Mouse (Mus musculus) megakaryocyte-erythroid progenitor cell, adult 5-6 weeks (primary cell): ENCODE measurements around the gene Cisd1. TPM values are rescaled to one million over a fixed set of nuclear protein-coding genes. Genes with fewer than 3 reads are reported as not detected.

Experiments used
- ATAC-seq: replicated peaks from 2 replicates; pipeline ENCODE4 v1.8.0; 2016; ENCODE audit warnings: mild to moderate bottlenecking, inconsistent platforms; ENCODE audit not compliant: severe bottlenecking, poor library complexity, low FRiP score, low TSS enrichment
- total RNA-seq, 2 experiments: library from RNA; stranded (forward) in 1 of 2; stranded (reverse) in 1 of 2; fragments of 200-1000, 215-1000 nt in 1 of 2; fragments of >200 nt in 1 of 2; fragmentation: Nextera tagmentation in 1 of 2; gene quantifications; 2 replicates each; pipeline ENCODE4 v1.2.3; 2014 to 2017

Gene Cisd1
- total RNA-seq, 2 experiments from 2014 or later: 20.6 to 65.6 TPM

- ATAC-seq: no peak
Observed at GRCm38 (mm10) chr10:71351301-71351700, 6.5 kb upstream of the Cisd1 start.

GRCm38 (mm10) chr10:71349290-71349689, 4.5 kb upstream of the Cisd1 start:
- ATAC-seq: no peak

GRCm38 (mm10) chr10:71348637-71349280, 4.0 kb upstream of the Cisd1 start:
- ATAC-seq: peak; percentile 51; the same call in 1 of the 2 replicates

GRCm38 (mm10) chr10:71347964-71348636, 3.3 kb upstream of the Cisd1 start:
- peak; percentile 22; the same call in 1 of the 2 replicates for ATAC-seq

GRCm38 (mm10) chr10:71347509-71347949, 2.8 kb upstream of the Cisd1 start, which contains the start of gene Ipmk:
Ipmk (plus strand) TSS chr10:71347763.
- peak; percentile 64 for ATAC-seq

GRCm38 (mm10) chr10:71346722-71347508, 2.2 kb upstream of the Cisd1 start:
- ATAC-seq: no peak

GRCm38 (mm10) chr10:71346106-71346505, 1.4 kb upstream of the Cisd1 start:
- ATAC-seq: no peak

- ATAC-seq: no peak
Observed at GRCm38 (mm10) chr10:71343567-71344265, 1.0 kb downstream of the Cisd1 start.

GRCm38 (mm10) chr10:71343130-71343529, 1.6 kb downstream of the Cisd1 start:
- ATAC-seq: no peak

- ATAC-seq: peak; percentile 32; the same call in 1 of the 2 replicates
Observed at GRCm38 (mm10) chr10:71342030-71342805, 2.5 kb downstream of the Cisd1 start.

GRCm38 (mm10) chr10:71341290-71341689, 3.5 kb downstream of the Cisd1 start:
- ATAC-seq: no peak

GRCm38 (mm10) chr10:71340195-71340594, 4.6 kb downstream of the Cisd1 start:
- ATAC-seq: no peak

GRCm38 (mm10) chr10:71339463-71339862, 5.3 kb downstream of the Cisd1 start:
- ATAC-seq: peak; percentile 42

- ATAC-seq: peak; percentile 66
Observed at GRCm38 (mm10) chr10:71338156-71338905, 6.4 kb downstream of the Cisd1 start.

- no peak for ATAC-seq
Observed at GRCm38 (mm10) chr10:71337733-71338132, 7.0 kb downstream of the Cisd1 start.

- no peak for ATAC-seq
Observed at GRCm38 (mm10) chr10:71332859-71333258, 11.9 kb downstream of the Cisd1 start.

GRCm38 (mm10) chr10:71332376-71332775, 12.4 kb downstream of the Cisd1 start:
- ATAC-seq: 0 out of 2 replicates have a peak, but pooled peaks have one; percentile 65

GRCm38 (mm10) chr10:71331908-71332307, 12.8 kb downstream of the Cisd1 start:
- no peak for ATAC-seq
